Mouse (Mus musculus): ENCODE results near the gene Sh3bp2.

GRCm38 (mm10) chr5:34487320-34488090 is 38.1 kb upstream of the Sh3bp2 start:
- no peak for TF ChIP-seq POLR2A (IDR thresholded peaks at IDR 0.05; ENCODE audit: low read depth, low read length)
- no peak for TF ChIP-seq CTCF (conservative IDR thresholded peaks at IDR 0.05; ENCODE audit: insufficient read depth, insufficient read length, low read depth, low read length)
